Mouse (Mus musculus): ENCODE results near the gene Slc8b1. TPM values are rescaled to one million over a fixed set of nuclear protein-coding genes. Genes with fewer than 3 reads are reported as not detected.

Slc8b1 gene
- total and polyA plus RNA-seq, 3 experiments: 2.7 to 5.9 TPM; not detected in 1

DNA sequence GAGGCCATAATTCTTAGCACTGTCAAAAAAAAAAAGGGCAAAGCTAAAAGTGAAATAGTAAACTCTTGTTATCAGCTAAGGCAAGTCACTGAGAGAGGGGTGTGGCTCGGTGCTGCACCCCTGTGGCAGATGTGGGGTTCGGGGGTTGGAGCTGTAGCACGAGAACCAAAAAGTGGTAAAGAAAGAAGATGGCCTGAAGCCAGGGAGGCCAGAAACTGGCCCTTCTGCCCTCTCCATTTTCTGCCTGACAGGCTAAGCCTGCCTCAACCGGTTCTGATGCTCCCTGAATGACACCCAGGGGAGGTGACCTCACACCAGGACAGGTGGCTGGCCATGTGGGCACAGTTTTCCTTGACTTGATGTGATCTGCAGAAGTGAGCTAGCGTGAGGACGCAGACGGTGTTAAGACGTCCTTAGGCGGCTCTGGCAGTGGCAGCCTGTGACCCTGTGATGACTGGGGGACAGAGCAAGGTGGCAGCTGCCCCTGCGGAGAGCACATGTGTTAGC, 67.0 kb downstream of the Slc8b1 start (continued):
- TF ChIP-seq CTCF (IDR thresholded peaks at IDR 0.05 in 2 of 3, conservative IDR thresholded peaks at IDR 0.05 in 1 of 3; ENCODE audit: control insufficient read depth in 1 of 3, insufficient read depth in 1 of 3, low read depth in 2 of 3, low read length in 3 of 3, poor library complexity in 1 of 3, severe bottlenecking in 1 of 3) (peak; percentile 23 to 63 (median 63); a peak in 5 of 6 replicates), ZNF384 (IDR thresholded peaks at IDR 0.05; ENCODE audit: low read depth, low read length) (peak; percentile 96), POLR2AphosphoS2 (IDR thresholded peaks at IDR 0.05; ENCODE audit: low read length) (no peak)

GRCm38 (mm10) chr5:120578504-120579081, 67.6 kb downstream of the Slc8b1 start:
- Histone ChIP-seq H3K27me3 (ENCODE audit: control insufficient read depth in 1 of 2, insufficient read depth in 2 of 2, low read length in 2 of 2) (no peaks in the 10 kb centered on the region), H3K9ac (ENCODE audit: control insufficient read depth, low read depth, low read length, poor library complexity, severe bottlenecking) (peak overlapping the region; percentile 42), H3K9me3 (replicated peaks; ENCODE audit: insufficient read depth, low read length) (no peaks in the 10 kb centered on the region), H3K27ac (ENCODE audit: control insufficient read depth, low read depth, low read length) (peak overlapping the region; percentile 65), H3K4me3 (ENCODE audit: control insufficient read depth in 1 of 2, insufficient read depth in 1 of 2, low read depth in 2 of 2, low read length in 2 of 2) (peak overlapping the region in 1 of 2 experiments; percentile 0; a peak in 1 of 4 replicates), H3K4me1 (ENCODE audit: control insufficient read depth in 1 of 2, insufficient read depth in 2 of 2, low read length in 2 of 2) (peaks cover 13 to 24% of the 10 kb centered on the region in 2 experiments), H3K79me2 (ENCODE audit: control insufficient read depth, insufficient read depth, low read length, poor library complexity) (peaks cover 3% of the 10 kb centered on the region), H3K36me3 (ENCODE audit: control insufficient read depth in 1 of 2, insufficient read depth in 2 of 2, low read length in 2 of 2) (peaks cover 0 to 28% of the 10 kb centered on the region in 2 experiments; a peak in 2 of 4 replicates)
- peak; percentile 62 for DNase-seq (ENCODE audit: low read depth, low spot score)
- TF ChIP-seq TCF12 (IDR thresholded peaks at IDR 0.05; ENCODE audit: low read depth, low read length) (no peak), ETS1 (IDR thresholded peaks at IDR 0.05; ENCODE audit: low read depth, low read length) (peak; percentile 5; the same call in 1 of the 2 replicates), CHD2 (IDR thresholded peaks at IDR 0.05; ENCODE audit: low read length) (no peak), EP300 (IDR thresholded peaks at IDR 0.05; ENCODE audit: low read depth in 1 of 2, low read length in 2 of 2) (peak in 1 of 2 experiments; percentile 5; a peak in 1 of 4 replicates), GABPA (IDR thresholded peaks at IDR 0.05; ENCODE audit: low read depth, low read length) (no peak), SMC3 (IDR thresholded peaks at IDR 0.05; ENCODE audit: low read depth, low read length) (no peak), MAZ (IDR thresholded peaks at IDR 0.05; ENCODE audit: low read depth, low read length) (peak; percentile 55; the same call in 1 of the 2 replicates)

DNA sequence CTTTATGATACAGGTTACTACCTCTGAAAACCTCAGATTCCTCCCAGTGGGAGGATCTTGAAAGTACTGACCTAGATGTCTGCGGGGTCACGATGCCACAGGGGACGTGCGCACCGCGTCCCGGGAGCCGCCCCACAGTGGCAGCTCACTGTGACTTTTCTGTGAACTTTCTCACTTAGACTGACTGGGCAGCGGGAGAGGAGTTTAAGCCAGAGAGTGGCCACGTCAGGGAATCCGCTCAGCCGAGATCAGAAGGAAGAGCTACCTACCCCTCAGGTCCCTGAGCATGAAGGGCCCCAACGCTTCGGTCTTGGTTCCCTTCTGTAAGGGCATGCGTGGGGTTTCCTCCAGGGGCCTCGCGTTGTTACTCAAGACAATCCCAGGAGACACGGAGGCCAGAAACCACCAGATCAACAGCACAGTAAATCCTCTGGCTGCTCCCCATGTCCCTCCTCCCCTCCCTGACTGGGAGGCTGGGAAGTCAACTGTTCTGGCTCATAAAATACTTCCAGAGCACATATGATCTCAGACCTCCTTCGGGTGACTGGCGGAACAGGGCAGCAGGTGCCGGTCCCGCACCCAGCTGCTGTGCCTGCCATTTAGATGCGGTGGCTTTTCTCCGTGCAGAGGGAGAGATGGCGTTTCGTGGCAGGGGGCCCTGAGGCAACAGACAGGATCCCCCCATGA, 68.4 kb downstream of the Slc8b1 start:
- peaks cover 3% of the 10 kb centered on the region for H3K79me2 ChIP-seq (ENCODE audit: control insufficient read depth, insufficient read depth, low read length, poor library complexity)
- H3K9ac ChIP-seq (ENCODE audit: control insufficient read depth, low read depth, low read length, poor library complexity, severe bottlenecking): no peak overlapping the region
- no peak for DNase-seq (ENCODE audit: low read depth, low spot score)
- H3K27me3 ChIP-seq (ENCODE audit: control insufficient read depth in 1 of 2, insufficient read depth in 2 of 2, low read length in 2 of 2): no peaks in the 10 kb centered on the region
- TF ChIP-seq MAZ (IDR thresholded peaks at IDR 0.05; ENCODE audit: low read depth, low read length) (no peak), ELF1 (IDR thresholded peaks at IDR 0.05; ENCODE audit: low read depth, low read length) (no peak), ETS1 (IDR thresholded peaks at IDR 0.05; ENCODE audit: low read depth, low read length) (no peak), RAD21 (IDR thresholded peaks at IDR 0.05; ENCODE audit: low read depth, low read length) (no peak), MAX (IDR thresholded peaks at IDR 0.05; ENCODE audit: low read length) (no peak), TCF12 (IDR thresholded peaks at IDR 0.05; ENCODE audit: low read depth, low read length) (no peak), MYB (IDR thresholded peaks at IDR 0.05; ENCODE audit: low read depth, low read length) (no peak), MAFK (IDR thresholded peaks at IDR 0.05; ENCODE audit: borderline replicate concordance, low read depth, low read length) (no peak), KAT2A (conservative IDR thresholded peaks at IDR 0.05; ENCODE audit: low read depth, low read length) (no peak)
- H3K27ac ChIP-seq (ENCODE audit: control insufficient read depth, low read depth, low read length): no peak overlapping the region
- no peaks in the 10 kb centered on the region for H3K9me3 ChIP-seq (replicated peaks; ENCODE audit: insufficient read depth, low read length)
- no peak overlapping the region for H3K4me3 ChIP-seq (ENCODE audit: control insufficient read depth in 1 of 2, insufficient read depth in 1 of 2, low read depth in 2 of 2, low read length in 2 of 2)
- peaks cover 0 to 28% of the 10 kb centered on the region in 2 experiments; a peak in 2 of 4 replicates for H3K36me3 ChIP-seq (ENCODE audit: control insufficient read depth in 1 of 2, insufficient read depth in 2 of 2, low read length in 2 of 2)
- H3K4me1 ChIP-seq (ENCODE audit: control insufficient read depth in 1 of 2, insufficient read depth in 2 of 2, low read length in 2 of 2): peaks cover 13 to 24% of the 10 kb centered on the region in 2 experiments
